Mouse (Mus musculus): ENCODE data around the gene Mxra8.

DNA sequence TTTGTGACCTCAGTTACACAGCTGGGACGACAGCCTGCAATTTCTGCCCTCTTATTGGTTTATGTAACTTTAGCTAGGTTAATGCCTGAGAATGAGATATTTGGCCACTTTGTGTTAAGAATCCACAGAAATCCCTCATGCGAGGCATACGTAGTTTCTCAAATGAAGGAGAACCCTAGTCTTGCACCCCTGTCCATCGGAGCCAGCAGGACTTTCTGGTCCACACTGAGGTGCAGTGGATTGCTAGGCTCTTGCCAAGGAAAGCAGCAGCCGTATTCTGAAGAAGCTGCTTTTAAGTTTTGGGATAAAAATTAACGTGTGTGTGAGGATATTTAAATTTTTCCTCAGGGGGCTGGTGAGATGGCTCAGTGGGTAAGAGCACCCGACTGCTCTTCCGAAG lies 8.9 kb upstream of the Mxra8 start:
- TF ChIP-seq POLR2A (IDR thresholded peaks at IDR 0.05; ENCODE audit: borderline replicate concordance, insufficient read depth, low read length) (no peak), CTCF (IDR thresholded peaks at IDR 0.05; ENCODE audit: borderline replicate concordance, insufficient read depth, low read depth, low read length) (no peak)

Data from cerebellum, adult 2 months (tissue).